Mouse (Mus musculus) liver, embryonic 14.5 days (tissue): ENCODE measurements at regions not wholly inside any gene's neighbourhood (a gene's known extent, or its start where the extent isn't known, plus 50 kb on each side); places are given as distances from the start of the nearest gene placed in this dataset.

Experiments used
- CTCF ChIP-seq: IDR thresholded peaks from 2 replicates; pipeline ENCODE4 v1.5.1; 2016; ENCODE audit warnings: antibody characterized with exemption, low read depth, control low read depth
- EP300 ChIP-seq: IDR thresholded peaks from 2 replicates; pipeline ENCODE4 v1.6.1; 2016; ENCODE audit warnings: antibody characterized with exemption, low read depth

DNA sequence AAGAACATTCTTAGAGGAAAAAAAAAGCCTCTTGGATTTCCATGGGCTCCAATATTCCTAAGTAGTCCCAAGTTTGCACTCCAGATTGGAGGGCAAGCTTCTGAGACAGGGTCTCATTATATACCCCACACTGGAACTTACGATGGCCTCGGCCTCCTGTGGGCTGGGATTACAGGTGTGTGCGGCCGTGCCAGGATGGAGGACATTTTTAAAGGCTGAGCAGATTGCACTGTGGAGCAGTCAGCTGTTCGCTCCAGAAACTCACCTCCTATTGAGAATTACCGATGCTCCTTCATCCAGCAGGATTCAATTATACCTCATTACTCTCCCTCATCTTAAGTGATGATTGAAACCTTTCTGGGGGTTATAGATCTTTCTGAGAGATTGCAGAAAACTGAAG, 53.3 kb upstream of the Zc3h12a start:
- TF ChIP-seq CTCF (no peak), EP300 (no peak)
